Mouse (Mus musculus) ovary, adult 2 months (tissue): ENCODE data around the gene Ackr4. TPM values are rescaled to one million over a fixed set of nuclear protein-coding genes. Genes with fewer than 3 reads are reported as not detected.

ENCODE experiments used
- polyA plus RNA-seq: library from polyadenylated mRNA; depleted of rRNA; stranded (reverse); fragments of >200 nt; gene quantifications from 2 replicates; pipeline ENCODE4 v1.2.3, GENCODE M21; 2012; rRNA removed

Gene Ackr4
- 1.7 and 2.2 TPM in 2 replicates for polyA plus RNA-seq

DNA sequence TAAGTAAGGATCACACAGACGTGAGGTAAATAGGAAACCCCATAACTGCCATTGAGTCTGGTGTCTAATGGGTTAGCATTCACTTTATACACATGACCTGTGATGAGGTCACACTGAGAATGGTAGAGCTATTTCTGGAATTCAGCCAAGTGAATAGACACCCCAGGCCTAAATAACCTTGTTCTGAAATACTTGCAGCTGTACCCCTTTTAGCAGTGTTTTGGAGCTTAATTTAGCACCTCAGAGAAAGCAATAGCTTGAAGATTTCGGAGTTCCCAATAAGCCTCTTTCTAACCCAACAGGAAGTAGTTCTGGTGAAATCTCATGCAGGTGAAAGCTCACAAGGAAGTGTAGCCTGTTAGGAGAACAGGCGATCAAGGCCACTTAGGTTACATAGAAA is at the start of gene Ackr4:
Gene Ackr4 (minus strand): TSS at position 101 of the 400 bp plus-strand sequence.

DNA sequence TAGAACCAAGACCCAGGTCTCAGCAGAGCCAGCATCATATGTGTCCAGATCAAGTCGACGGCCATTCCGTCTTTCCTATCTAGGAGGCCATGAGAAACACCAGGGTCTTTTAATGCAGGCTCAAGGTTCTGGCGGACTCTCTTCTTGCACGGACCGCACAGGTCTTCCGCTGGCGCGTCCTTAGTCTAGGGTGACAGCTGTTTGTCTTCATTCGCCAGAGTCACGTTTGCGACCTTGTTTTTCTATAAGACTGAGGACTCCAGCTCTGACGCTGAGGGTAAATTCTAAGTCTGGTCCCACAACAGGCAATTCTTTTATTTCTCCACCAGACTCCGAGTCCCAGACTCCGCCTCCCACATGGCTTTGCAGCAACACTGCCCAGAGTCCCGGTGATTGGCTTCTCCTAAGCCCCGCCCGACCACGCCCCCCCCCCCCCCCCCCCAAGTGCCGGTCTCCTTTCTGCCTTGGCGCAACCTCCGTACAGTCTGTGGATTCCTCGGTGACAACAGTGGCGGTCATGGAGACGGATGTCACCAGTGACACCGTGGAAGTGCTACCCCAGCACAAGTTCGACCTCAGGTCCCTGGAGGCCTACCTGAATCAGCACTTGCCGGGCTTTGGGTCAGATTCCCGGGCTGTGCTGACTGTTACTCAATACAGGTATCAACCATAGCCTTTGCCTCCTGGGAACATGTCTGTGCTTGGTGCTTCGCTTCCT is 63.3 kb downstream of the Ackr4 start, which contains the start of gene Acad11:
Gene Acad11 (plus strand): TSS at position 134 of the 718 bp plus-strand sequence.

DNA sequence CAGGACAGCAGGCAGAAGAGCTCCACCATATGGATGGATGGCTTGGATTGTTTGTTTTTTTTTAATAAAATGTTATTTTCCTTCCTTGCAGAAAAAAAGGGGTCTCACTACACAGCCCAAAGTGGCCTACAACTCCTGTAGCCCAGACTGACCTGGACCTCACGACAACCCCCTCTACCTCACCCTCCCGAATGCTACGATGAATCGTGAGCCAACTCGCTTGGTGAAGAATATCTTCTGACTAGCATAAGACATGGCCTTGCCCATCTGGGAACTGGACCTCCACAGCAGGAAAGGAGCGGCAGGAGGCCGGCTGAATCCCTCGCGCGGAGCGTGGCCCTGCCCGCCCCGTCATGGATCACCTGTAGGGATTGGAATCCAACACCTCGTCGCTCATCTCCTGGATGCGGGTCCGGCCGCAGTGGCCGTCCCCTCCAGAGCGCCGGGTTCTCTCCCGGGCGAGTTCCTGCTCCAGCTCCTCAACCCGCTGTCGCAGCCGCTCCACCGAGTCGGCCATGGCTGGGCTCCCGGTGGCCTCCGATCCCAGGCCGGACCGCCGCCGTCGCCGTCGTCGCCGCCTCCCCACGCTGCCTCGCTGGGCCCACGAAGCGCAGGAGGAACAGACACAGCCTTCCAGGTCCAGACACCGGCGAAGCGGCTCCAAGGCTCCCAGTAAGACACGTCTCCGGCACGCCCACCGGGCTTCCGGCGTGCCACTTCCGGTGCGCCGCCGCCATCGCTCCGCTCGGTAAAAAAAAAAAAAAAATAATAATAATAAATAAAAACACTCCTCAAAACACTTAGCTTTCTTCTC is 64.1 kb downstream of the Ackr4 start, which contains the start of gene Uba5:
Gene Uba5 (minus strand): TSS at position 705 of the 814 bp plus-strand sequence.

DNA sequence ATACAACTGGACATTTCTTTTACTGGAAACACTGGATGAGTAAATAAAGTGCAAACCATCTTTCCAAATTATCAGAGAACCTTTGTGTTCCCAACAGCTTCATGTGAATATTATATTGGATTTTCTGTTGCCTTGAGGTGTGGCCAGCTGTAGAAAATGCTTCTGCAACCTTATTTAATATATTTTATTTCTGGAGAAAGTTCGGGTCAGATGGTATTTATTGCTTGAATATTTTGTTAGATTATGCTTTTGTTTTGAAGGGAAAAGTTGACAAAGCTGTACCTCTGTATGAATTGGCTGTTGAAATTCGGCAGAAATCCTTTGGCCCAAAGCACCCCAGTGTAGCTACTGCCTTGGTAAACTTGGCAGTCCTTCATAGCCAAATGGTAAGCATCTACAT is 86.4 kb downstream of the Ackr4 start, which contains the start of gene Gm28305:
Gene Gm28305 (plus strand): TSS at position 301 of the 400 bp plus-strand sequence.

Other genes with a start within 250 kb of the Ackr4 start
- 15.3 and 22.8 TPM in 2 replicates for gene Nphp3, start 124.4 kb downstream of the Ackr4 start, polyA plus RNA-seq
- gene Gm28305, start 86.3 kb downstream of the Ackr4 start, polyA plus RNA-seq, result not detected in 2 replicates
- gene Uba5, start 63.8 kb downstream of the Ackr4 start, polyA plus RNA-seq, result 16.8 and 17.7 TPM in 2 replicates
- 18.3 and 26.9 TPM in 2 replicates for gene Acad11, start 63.6 kb downstream of the Ackr4 start, polyA plus RNA-seq
- gene Dnajc13, start 136.0 kb upstream of the Ackr4 start, polyA plus RNA-seq, result 47.0 and 51.6 TPM in 2 replicates
- 8.3 and 10.6 TPM in 2 replicates for gene Acpp, start 210.8 kb upstream of the Ackr4 start, polyA plus RNA-seq